Mouse (Mus musculus): ENCODE measurements around the gene Has3.
A peak's percentile ranks its signal among the peaks of the same experiment; 100 is the strongest.
"Not testable (repeated sequence)": the region's sequence is repeated elsewhere in the genome, so short reads cannot be mapped to it uniquely, and the experiment has no call there.

Gene Has3

DNA sequence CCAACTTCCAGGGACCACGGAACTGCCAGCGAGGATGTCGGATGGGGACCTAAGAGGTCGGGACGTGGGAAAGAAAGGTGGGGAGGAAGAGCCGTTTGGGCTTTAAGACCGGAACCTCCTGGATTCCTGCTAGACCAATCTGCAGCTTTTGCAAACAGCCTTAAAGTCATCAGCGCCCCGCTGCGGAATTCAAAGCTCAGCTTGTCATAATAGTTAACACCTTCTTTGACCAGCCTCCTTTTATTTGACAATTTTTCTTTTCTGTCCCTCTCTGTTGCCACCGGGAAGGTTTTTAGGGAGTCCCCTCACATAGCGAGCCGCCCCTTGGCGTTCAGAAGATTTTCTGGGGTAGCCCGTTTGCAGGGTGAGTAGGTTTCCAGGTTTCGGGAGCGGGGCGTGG, at the start of gene Has3:
Gene Has3 (plus strand): TSS at position 192 of the 400 bp plus-strand sequence.
- peak; percentile 63 to 69 for DNase-seq (ENCODE audit: low spot score in 2 of 2)

DNA sequence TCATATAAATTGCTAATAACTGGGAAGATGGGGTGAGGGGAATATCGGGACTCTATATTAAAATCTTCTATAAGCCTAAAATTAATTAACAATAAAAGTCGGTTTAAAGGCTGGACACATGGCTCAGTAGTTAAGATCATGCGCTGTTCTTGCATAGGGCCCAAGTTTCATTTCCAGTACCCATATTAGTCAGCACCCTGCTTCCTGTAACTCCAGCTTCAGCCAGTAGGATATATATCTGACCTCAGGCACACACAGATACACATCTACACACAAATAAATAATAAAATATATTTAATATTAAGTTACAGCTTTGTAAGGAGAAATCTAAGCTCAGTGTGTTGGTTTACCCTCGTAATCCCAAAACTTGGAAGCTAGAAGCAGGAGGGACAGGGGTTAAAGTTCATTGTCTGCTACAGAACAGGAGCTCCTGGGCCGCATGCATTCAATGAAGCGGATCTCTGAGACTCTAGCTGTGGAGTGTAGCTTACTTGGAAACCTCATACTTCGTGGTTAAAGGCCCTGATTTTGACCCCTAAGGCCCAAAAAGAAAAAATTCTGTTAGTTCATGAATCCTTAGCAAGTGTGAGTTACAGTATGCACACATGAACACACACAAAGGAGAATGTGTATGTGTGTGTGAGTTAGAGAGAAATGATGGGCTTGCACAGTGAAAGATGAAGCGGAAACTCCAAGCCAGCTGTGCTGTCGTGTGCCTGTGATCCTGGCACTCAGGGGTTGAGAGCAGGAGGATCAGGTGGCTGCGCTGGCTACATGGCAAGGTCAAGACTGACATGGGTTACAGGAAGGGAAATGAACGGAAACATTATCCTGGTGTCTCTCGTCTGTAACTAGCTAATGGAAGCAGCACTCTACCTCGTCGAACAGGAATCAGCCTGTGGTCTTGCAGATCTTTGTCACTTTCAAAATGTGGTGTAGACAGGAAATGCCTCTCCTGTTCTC, 49.2 kb upstream of the Has3 start:
- no peak for DNase-seq (ENCODE audit: low spot score in 2 of 2)

DNA sequence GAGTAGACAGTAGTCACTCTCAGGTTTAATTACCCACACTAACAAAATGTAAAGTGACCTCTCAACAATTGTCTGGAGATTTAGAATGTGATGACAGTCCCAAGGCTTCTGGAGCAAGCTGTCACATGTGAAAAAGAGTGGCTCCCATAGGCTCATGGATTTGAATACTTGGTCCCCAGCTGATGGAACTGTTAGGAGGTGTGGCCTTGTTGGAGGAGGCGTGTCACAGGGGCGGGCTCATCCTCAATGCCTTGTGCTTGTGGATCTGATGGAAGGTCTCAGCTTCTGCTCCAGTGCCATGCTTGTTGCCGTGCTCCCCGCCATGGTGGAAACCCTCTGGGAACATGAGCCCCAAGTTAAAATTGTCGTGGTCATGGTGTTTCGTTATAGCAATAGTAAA, 41.1 kb upstream of the Has3 start:
- no peak for DNase-seq (ENCODE audit: low spot score in 2 of 2)

DNA sequence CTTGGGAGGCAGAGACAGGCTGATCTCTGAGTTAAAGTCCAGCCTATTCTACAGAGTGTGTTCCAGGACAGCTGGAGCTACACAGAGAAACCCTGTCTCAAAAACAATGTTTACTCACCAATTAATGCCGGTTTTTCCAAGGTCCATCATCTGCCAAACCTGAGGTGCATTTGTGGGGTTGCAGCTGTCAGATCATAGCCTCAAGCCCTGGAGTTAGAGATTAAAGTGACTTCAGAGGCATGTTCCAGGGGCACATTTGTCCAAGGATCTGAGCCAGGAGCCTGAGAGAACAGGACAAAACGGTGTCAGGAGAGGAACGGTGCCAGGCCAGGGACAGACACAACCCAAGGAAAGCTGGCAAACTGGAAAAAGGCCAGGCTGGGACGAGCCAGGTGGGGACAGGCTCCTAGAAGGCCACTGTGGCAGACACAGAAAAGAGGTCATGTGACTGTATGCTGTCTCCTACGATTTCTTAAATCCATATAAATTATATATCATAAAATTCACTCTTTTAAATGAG, 40.5 kb upstream of the Has3 start:
- no peak for DNase-seq (ENCODE audit: low spot score in 2 of 2)

DNA sequence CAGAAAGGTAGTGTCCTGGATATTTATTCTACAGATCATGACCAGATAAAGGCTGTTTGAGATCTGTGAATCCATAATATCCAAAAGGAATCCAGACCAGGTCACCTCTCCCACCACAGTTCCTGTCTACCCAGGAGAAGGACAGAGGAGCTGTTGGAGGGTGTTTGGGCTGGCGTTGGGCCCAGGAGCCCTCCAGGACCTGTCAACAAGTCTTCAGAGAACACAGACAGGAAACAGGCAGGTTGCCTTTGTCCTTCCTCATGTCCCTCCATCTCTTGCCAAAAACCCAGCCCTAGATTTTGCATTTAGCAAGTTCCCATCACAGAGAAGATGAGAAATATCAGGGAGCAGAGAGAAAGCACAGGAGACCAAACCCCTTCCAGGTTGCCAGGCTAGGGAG, 35.1 kb upstream of the Has3 start:
- no peak for DNase-seq (ENCODE audit: low spot score in 2 of 2)

DNA sequence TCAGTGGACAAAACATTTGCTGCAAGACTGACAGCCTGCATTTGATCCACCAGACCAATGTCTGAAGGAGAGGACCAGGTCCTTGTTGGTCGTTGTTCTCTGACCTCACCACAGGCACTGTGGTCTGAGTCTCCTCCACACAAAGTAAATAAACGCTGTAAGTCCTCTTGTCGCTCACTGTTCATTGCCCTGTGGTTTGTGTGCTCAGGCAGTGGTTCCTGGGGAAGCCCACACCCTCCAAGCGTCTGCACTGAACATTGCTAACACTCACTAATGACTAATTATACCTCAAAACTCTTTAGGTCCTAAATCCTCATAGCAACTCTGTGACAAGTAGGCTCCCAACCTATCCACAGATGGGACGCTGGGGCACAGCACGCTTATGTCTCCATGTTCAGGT, 33.5 kb upstream of the Has3 start:
- no peak for DNase-seq (ENCODE audit: low spot score in 2 of 2)

DNA sequence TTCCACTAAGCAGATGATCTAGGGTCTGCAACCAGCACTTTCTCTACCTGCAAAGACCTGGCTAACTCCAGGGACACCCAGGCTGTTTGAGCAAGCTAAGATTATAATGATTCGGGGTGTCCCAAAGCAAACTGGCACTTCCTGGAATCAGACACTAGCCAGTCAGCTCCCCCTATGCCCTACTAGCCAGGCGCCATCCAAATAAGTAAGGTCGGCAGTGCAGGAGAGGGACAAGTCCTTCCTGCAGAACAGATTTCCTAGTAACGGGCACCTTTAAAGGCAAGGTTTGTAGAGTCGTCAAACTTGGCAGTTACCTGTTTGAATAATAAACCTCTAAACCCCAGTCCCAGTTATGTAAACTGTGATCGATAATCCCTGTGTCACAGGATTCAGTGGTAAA, 31.2 kb upstream of the Has3 start:
- no peak for DNase-seq (ENCODE audit: low spot score in 2 of 2)

DNA sequence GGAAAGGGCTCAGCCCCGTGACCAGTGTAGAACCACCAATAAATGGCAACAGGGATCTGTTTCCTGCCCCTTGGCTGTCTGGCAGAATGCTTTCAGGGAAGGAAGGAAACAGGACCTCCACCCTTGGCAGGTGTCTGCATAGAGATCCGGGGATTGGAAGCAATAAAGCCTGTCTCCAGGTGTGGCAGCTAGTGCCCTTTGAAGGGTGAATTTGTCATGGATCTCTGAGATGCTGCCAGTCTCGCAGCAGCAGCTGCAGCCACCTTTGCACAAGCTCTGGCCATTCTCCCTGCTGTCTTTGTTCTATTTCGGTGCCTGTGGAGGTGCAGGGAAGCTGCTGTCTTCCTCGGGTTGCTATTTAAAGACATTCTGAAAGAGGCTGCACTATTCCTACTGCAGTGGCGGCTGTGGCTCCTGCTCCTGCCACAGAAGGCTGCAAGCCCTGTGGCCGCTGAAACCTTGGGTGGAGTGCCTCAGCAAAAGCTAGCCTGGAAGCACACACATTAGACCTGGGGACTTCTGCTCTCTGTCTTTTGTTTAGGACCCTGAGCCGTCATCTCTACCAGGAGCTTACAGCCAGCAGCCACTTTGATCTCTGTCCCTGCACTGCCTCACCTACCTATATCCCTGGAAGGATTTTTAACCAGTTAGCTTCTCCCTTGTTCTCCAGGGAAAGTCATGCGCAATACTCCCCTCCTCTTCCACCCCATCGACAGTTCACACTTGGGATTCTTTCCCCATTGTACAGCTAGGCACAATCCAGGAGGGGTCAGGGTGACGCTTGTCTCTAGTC, 30.6 kb upstream of the Has3 start:
- DNase-seq (ENCODE audit: low spot score in 2 of 2), result peak; percentile 47 to 58

DNA sequence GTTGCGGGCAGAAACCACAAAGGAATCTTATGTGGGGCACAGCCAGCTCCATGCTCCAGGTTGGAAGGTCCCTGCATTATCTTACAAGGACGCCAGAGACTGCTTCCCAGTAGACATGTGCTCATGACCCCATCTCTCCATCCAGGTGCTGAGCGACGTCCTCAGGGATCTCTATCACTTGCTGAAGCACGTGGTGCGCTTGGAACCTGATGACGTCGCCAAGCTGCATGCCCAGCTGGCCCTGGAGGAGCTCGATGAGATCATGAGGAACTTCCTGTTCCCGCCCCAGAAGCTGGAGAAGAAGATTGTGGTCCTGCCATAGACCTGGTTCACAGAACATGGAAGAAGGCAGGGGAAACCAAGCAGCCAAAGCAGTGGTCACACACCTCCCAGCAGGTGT, 20.0 kb upstream of the Has3 start:
- no peak for DNase-seq (ENCODE audit: low spot score in 2 of 2)

DNA sequence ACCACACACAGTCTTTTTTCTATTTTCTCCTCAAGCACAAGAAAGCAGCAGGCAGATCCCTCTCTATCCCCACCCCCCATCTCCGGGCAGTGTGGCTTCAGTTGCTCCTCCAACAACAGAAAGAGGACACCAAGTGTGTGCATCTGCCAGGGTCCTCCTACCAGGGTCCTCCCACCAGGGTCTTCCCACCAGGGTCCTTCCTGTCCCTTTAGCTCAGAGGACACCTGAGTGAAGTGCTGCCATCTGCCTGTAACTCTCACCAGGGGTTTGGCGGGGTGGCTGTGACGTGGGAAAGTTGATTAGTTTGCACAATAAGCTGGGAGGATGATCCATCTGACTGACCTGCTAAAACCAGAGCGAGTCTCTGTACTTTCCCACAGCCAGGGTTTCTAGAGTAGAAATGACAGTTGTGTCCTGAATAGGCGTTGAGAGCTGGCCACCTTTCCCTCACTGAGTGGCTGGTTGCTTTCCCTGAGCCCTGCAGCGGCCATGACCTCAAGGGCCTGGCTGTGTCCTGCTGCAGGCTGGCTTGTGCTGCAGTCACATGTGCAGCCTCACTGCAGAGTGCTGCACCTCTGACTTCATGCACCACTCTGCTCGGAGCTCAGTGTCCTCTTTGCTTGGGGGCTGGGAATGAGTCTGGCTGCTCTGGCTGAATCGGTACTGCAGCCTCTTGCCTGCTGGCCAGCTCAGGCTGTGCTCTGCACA, 15.4 kb upstream of the Has3 start:
- peak in 1 of 2 experiments; percentile 51 for DNase-seq (ENCODE audit: low spot score in 2 of 2)

DNA sequence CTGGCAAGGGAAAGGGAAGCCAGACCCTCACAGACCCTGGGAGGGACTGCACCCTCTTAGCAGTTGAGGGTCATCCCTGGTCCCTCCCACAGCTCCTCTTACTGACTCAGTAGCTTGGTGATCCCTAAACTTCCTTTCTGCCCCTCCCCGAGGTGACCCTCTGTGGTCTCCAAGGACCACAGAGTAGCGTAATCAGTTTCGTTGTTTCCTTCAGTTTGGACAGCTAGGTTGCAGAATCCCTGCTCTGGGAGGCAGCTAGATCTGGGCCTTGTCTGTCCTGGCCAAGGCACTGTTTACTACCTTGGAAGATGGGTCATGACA, 14.8 kb upstream of the Has3 start:
- no peak for DNase-seq (ENCODE audit: low spot score in 2 of 2)

DNA sequence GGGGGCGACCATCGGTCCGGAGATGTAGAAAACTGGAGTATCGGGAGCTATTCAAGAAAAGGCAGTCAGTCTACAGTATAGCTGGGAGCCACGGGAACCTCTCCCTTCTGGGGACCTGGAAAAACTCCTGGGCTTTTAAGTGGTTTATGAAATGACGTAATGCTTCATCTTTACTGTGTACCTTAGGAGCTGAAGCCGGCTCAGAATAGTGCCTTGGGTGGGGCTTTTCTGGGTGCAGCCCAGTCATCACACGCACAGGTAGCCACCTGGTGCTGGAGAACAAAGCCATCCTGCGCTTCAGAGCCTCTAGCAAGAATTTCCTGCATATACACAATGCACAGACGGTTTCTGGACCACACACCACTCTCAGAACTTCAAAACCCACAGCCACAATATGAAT, 7.2 kb upstream of the Has3 start:
- no peak for DNase-seq (ENCODE audit: low spot score in 2 of 2)

DNA sequence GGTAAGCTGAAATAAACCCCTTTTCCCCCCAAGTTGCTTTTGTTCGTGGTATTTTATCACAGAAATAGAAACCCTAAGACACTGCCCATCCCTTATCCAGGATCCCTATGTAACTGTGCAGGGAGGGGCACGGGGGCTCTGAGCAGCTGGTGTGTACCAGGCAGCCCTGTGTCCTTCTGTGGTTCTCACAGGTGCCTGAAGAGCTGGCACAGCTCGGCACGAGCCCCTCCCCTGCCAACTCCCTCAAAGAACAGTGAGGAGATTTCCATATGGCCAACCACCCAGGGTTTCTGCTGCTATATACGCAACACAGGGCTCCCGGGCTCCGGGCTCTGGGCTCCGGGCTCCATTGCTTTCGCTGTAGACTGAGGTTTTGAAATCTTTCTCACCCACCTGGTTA, 4.7 kb upstream of the Has3 start:
- DNase-seq (ENCODE audit: low spot score in 2 of 2), result no peak

DNA sequence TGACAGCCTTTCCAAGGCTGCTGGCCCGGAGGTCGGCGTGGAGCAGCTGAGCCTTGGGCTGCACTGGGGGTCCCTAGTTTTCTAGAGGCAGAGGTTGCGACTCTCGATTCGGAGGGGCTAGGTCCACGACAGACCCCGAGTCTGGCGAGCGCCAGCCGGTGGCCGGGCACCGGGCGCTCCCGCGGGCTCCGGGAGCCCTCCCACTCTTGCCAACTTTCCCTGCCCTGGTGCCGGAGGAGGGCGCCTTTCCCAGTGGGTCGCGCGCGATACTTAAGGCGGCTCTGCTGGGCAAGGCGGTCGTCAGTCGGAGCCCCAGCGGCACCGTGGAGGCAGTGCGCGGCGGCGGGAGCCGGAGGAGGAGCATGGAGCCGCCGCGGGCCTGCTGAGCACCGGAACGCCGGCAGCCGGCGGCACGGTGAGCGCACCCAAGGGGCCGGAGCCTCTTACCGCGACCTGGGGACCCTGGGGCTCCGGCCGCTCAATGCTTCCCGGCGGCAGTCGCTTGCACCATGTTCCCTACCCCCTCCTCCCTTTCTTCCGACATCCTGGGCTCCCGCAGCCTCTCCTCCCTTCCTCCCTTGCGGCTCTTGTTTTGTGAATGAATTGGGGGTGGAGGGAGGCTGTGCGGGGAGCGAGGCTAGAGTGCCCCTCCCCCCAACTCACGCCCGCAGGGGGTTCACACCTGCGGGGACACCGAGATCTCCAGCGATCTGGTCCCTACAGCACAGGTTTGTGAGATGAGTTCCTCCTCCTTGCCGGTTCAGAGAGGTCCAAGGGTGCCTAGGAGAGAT, 690 bp downstream of the Has3 start:
- peak; percentile 74 to 82 for DNase-seq (ENCODE audit: low spot score in 2 of 2)

DNA sequence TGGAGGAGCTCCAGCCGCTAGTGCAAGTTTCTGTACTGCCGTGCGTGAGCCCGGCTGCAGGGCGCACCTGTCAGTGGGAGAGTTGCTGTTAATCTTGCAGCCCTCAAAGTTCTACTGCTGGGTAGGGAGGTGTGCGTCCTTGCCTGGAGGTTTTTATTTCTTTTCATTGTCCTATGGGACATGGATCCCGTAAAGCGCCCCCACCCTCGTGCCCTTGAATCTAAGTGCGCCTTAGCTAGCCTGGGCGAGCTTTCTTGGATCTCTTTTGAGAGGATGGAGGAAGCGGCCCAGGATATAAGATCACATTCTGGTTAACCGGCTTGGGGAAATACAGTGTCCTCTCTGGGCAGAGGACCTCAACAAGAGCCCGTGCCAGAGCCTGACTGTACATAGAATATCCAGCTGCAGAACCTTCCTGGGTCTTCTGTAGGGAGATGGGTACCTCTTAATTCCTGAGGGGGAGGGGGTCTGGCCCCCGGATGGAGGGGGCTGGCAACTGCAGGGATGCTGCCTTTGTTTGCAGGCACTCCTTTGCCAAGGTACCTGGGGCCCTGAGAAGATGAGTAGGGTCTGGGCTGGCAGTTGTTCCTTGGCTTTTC, 1.4 kb downstream of the Has3 start:
- DNase-seq (ENCODE audit: low spot score in 2 of 2), result no peak

DNA sequence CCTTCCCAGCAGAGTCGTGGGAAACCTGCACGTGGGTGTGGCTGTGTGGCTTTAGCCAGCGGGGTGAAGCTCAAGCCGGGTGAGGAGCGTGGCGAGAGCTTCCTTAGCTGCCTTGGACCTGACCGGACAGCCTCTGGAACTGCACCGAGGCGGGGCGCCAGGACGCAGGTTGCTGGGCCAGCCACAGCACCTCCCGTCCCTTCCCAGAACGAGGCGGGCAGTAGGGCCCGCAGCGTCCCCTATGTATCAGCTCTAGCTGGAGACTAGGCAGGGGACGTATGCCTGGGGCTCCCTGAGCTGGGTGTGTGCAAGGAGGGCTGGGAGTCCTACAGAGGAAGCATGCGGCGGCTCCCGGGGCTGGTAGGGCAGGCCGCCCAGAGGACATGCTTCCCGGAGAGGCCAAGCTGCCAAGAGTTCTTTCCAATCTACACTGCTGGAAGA, 1.9 kb downstream of the Has3 start:
- peak; percentile 62 to 65 for DNase-seq (ENCODE audit: low spot score in 2 of 2)

DNA sequence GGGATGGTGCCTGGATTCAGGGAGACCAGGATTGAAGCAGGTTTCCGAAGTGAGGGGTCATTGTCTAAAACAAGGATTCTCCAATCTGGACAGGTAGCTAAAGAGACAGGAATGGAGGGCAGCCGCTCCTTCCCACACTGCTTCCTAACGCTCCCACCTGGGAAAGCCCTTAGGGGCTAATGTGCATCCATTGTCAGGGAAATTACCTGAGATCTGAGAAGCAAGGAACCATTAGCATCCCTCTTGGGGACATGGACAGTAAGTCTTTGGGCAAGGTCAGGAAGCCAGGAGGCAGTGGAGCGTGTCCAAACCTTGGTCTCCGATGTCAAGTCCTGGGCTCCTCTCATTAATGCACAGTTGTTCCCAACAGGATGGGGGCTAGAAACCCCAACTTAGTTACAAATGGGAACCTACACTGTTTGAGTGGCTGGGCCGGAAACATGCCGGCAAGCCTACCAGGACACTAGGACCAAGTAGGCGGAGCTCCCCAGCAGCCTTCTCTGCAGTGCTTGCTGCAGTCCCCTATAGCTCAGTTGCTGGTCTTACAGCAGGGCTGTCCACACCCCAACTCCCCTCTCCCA, 2.5 kb downstream of the Has3 start:
- no peak for DNase-seq (ENCODE audit: low spot score in 2 of 2)

DNA sequence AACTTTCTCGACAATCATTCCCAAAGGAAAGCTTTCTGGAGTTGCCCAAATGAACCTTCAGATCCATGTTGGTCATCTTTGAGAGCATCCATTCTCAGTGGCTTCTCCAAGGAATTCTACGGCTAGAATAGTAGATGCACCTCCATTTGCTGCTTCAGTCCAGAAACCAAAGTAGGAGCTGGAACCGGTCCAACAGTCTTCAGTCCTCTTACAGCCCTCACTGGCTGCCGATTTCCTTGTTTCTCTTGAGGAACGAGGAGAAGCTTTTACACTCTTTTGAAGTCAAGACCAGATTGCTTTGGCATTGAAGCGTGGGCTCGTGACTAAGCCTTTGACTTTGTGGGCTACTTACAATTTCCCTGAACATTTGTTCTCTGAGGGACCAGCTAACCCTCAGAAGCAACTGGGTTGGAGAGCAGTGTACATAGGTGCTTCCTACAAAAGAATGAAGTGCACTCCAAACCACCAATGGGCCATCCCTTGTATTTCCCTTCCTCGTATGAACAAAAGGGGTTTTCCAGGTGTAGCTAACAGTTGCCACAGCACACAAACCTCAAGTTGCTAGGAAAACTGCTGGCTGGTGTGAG, 10.2 kb downstream of the Has3 start:
- no peak for DNase-seq (ENCODE audit: low spot score in 2 of 2)

DNA sequence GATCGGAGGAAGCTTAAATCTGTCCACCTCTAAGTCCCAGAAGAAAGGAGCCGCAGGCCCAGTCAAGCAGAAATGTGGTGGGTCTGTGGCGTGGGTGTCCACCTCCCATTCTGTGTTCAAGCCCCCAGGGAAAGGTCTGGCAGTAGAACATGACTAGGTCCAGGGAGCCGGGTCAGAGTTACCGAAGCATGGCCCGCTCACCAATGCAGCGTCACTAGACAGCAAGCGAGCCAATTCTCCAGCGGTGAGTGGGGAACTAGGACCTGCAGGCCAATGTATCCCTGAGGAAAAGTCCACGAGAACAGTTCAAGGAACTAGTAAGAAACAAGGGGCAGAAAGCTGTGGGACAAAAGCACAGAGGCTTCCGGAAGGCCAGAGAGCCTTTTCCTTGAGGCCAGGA, 14.1 kb downstream of the Has3 start:
- DNase-seq (ENCODE audit: low spot score in 2 of 2), result not testable (repeated sequence)

DNA sequence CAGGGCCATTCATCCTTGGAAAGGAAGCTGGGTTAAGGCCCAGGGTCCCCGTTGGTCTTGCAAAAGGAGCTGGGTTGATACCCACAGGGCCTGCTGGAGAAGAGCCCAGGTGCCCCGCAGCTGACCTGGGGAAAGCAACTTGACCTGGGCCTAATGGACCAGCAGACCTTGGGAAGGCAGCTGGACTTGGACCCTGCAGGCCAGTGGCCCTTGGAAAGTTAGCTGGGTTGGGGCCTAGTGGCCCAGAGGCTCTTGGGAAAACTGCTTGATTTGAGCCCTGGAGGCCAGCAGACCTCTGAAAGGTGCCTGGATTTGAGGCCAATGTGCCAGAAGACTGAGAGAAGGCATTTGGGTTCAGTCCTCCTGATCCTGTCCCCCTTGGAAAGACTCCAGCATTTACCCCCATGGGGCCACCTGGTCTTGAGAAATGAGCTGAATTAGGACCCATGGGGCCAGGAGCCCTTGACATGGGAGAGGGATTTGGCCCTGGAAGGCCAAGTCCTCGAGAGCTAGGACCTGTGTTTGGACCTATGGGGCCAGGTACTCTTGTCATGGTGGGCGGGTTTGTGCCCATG, 14.9 kb downstream of the Has3 start:
- DNase-seq (ENCODE audit: low spot score in 2 of 2), result not testable (repeated sequence)

Measured in right cerebral cortex, postnatal 10 days (tissue).